19 mouse cellular contexts compared by ENCODE assay signal in the genomic region with DNA sequence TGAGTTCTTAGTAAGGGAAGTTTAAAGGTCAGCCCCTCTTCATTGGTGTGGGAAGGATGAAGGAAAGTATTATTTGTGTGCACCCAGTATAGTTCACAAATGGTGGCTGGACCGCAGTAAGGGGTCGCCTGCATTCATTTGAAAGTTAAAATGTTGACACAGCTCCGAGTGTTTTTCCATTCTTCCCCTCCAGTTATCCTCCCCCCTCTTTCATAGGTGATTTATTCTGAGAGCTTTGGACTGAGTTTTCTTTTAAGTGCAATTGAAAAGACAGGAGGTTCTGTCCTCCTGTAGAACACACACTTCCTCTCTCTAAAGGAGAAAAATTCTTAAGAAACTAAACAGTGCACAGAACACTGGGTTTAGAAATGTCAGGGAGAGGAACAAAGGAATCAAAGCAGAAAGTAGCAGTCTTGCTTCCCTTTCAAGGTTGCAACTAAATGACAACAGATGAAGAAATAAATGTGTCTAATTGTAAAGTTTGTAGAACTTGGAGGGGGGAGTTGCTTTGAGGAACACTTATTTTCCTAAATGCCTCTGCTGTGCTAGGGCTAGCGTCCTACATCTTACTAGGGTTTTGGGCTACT.
DNase-seq lines count a peak whose midpoint lies in the region; ATAC-seq lines count a peak whose summit lies in the region.
"Had no signal": no experiment of that assay in that cellular context is flagged by ENCODE, and none has a peak within 500 bp of the region (broad histone marks: within the 10 kb centered on the region; RNA-seq: fewer than 3 reads in every experiment).

No protein-coding gene starts in this region.

- 44% methylated on average over 4 of the region's 4 CpGs for WGBS in kidney, embryonic 16.5 days
- WGBS in hindbrain, embryonic 14.5 days, result 62% methylated on average over 4 of the region's 4 CpGs

- 0 out of 2 replicates have a peak, but pooled peaks have one; percentile 30 for ATAC-seq in kidney, embryonic 16.5 days (ENCODE audit: low FRiP score, low TSS enrichment)
- ATAC-seq in granulocyte monocyte progenitor cell, adult 5-6 weeks (replicated peaks; ENCODE audit: poor library complexity, severe bottlenecking), result peak; percentile 61
- ATAC-seq in monocyte, adult 5-6 weeks (replicated peaks; ENCODE audit: insufficient number of reproducible peaks, low FRiP score, low TSS enrichment, poor library complexity, severe bottlenecking), result peak; percentile 22; the same call in 1 of the 2 replicates
- ATAC-seq in hindbrain, embryonic 14.5 days (ENCODE audit: low FRiP score), result no peak
- ATAC-seq: forebrain, postnatal 0 days had no signal

- DNase-seq in kidney, adult 11 months, result peak; percentile 32
- no peak for DNase-seq in kidney, postnatal 10 days
- DNase-seq in kidney, postnatal 4 days, result no peak
- DNase-seq in hindbrain, embryonic 14.5 days (ENCODE audit: low spot score), result no peak
- DNase-seq: adrenal gland, postnatal 10 days; cerebellum, adult 18-20 months; cerebellum, adult 9-11 months; cerebellum, postnatal 36 days; forebrain, postnatal 0 days; gastrocnemius, postnatal 25 days; heart, adult 18-20 months; heart, postnatal 14 days had no signal

- peaks cover 24% of the 10 kb centered on the region for H3K4me1 ChIP-seq in kidney, embryonic 16.5 days (ENCODE audit: insufficient read depth, low read length)
- H3K4me1 ChIP-seq in hindbrain, embryonic 14.5 days (replicated peaks; ENCODE audit: control insufficient read depth, insufficient read depth, low read length), result no peaks in the 10 kb centered on the region; the same call in 1 of the 2 replicates
- H3K4me1 ChIP-seq: embryonic facial prominence, embryonic 13.5 days; forebrain, embryonic 12.5 days; heart, embryonic 10.5 days; hindbrain, embryonic 13.5 days had no signal

- no peak overlapping the region for H3K4me2 ChIP-seq in kidney, embryonic 16.5 days (replicated peaks; ENCODE audit: low read depth, low read length)
- no peak overlapping the region for H3K4me2 ChIP-seq in hindbrain, embryonic 14.5 days (replicated peaks)
- H3K4me2 ChIP-seq: embryonic facial prominence, embryonic 13.5 days; forebrain, embryonic 12.5 days; hindbrain, embryonic 13.5 days had no signal

- H3K9me3 ChIP-seq in kidney, embryonic 16.5 days (ENCODE audit: low read length), result no peaks in the 10 kb centered on the region
- no peaks in the 10 kb centered on the region for H3K9me3 ChIP-seq in hindbrain, embryonic 14.5 days (ENCODE audit: control insufficient read depth, low read length)
- H3K9me3 ChIP-seq: embryonic facial prominence, embryonic 13.5 days; forebrain, embryonic 12.5 days; heart, embryonic 10.5 days; hindbrain, embryonic 13.5 days had no signal

- peak overlapping the region; percentile 58 for H3K27ac ChIP-seq in kidney, embryonic 16.5 days (ENCODE audit: low read length)
- no peak overlapping the region for H3K27ac ChIP-seq in hindbrain, embryonic 14.5 days
- H3K27ac ChIP-seq: embryonic facial prominence, embryonic 13.5 days; forebrain, embryonic 12.5 days; heart, embryonic 10.5 days; hindbrain, embryonic 13.5 days had no signal

- H3K4me3 ChIP-seq in kidney, embryonic 16.5 days (ENCODE audit: low read length), result no peak overlapping the region
- H3K4me3 ChIP-seq in hindbrain, embryonic 14.5 days (replicated peaks; ENCODE audit: low read length), result no peak overlapping the region
- H3K4me3 ChIP-seq: embryonic facial prominence, embryonic 13.5 days; forebrain, embryonic 12.5 days; heart, embryonic 10.5 days; hindbrain, embryonic 13.5 days had no signal

- no peaks in the 10 kb centered on the region for H3K27me3 ChIP-seq in kidney, embryonic 16.5 days (ENCODE audit: insufficient read depth, low read length)
- H3K27me3 ChIP-seq in hindbrain, embryonic 14.5 days (ENCODE audit: control insufficient read depth, insufficient read depth, low read length), result no peaks in the 10 kb centered on the region
- H3K27me3 ChIP-seq: embryonic facial prominence, embryonic 13.5 days; forebrain, embryonic 12.5 days; hindbrain, embryonic 13.5 days had no signal

- no peaks in the 10 kb centered on the region for H3K36me3 ChIP-seq in kidney, embryonic 16.5 days (ENCODE audit: insufficient read depth, low read length)
- H3K36me3 ChIP-seq in hindbrain, embryonic 14.5 days (replicated peaks; ENCODE audit: control insufficient read depth, insufficient read depth), result no peaks in the 10 kb centered on the region
- H3K36me3 ChIP-seq: embryonic facial prominence, embryonic 13.5 days; forebrain, embryonic 12.5 days; heart, embryonic 10.5 days; hindbrain, embryonic 13.5 days had no signal

- no peak overlapping the region for H3K9ac ChIP-seq in kidney, embryonic 16.5 days (replicated peaks; ENCODE audit: low read length)
- no peak overlapping the region for H3K9ac ChIP-seq in hindbrain, embryonic 14.5 days
- H3K9ac ChIP-seq: embryonic facial prominence, embryonic 13.5 days; forebrain, embryonic 12.5 days; forebrain, postnatal 0 days; hindbrain, embryonic 13.5 days had no signal
